Mouse (Mus musculus): Measurements from ENCODE around the gene Tas1r1. TPM values are rescaled to one million over a fixed set of nuclear protein-coding genes. Genes with fewer than 3 reads are reported as not detected.
A peak's percentile ranks its signal among the peaks of the same experiment; 100 is the strongest.

The Tas1r1 gene
- polyA plus RNA-seq, 1 experiment from 2014 or later: 1.1 TPM

- Histone ChIP-seq H3K4me1 (peaks cover 24% of the 10 kb centered on the region), H3K4me3 (no peak overlapping the region), H3K36me3 (peaks cover 70% of the 10 kb centered on the region), H3K9ac (peak overlapping the region; percentile 19; the same call in 1 of the 2 replicates), H3K27me3 (no peaks in the 10 kb centered on the region), H3K4me2 (replicated peaks) (no peak overlapping the region), H3K9me3 (no peaks in the 10 kb centered on the region), H3K27ac (no peak overlapping the region)
- 88% methylated on average over 8 of the region's 8 CpGs for WGBS
- no peak for ATAC-seq (ENCODE audit: insufficient number of reproducible peaks, insufficient read depth, low FRiP score, low TSS enrichment)
Measured at GRCm38 (mm10) chr4:152022506-152022905, 15.9 kb downstream of the Tas1r1 start.

- Histone ChIP-seq H3K4me1 (peaks cover 20% of the 10 kb centered on the region), H3K9ac (no peak overlapping the region), H3K4me3 (no peak overlapping the region), H3K4me2 (replicated peaks) (no peak overlapping the region), H3K27me3 (no peaks in the 10 kb centered on the region), H3K36me3 (peaks cover 70% of the 10 kb centered on the region), H3K9me3 (no peaks in the 10 kb centered on the region), H3K27ac (no peak overlapping the region)
- no peak for ATAC-seq (ENCODE audit: insufficient number of reproducible peaks, insufficient read depth, low FRiP score, low TSS enrichment)
- 74% methylated on average over 12 of the region's 12 CpGs for WGBS
Measured at GRCm38 (mm10) chr4:152021568-152022097, 16.7 kb downstream of the Tas1r1 start.

- 91% methylated on average over 21 of the region's 21 CpGs for WGBS
- Histone ChIP-seq H3K27me3 (no peaks in the 10 kb centered on the region), H3K4me1 (peaks cover 5% of the 10 kb centered on the region), H3K9me3 (no peaks in the 10 kb centered on the region), H3K4me3 (no peak overlapping the region), H3K27ac (no peak overlapping the region), H3K9ac (no peak overlapping the region), H3K36me3 (peaks cover 82% of the 10 kb centered on the region), H3K4me2 (replicated peaks) (no peak overlapping the region)
- ATAC-seq (ENCODE audit: insufficient number of reproducible peaks, insufficient read depth, low FRiP score, low TSS enrichment): no peak
Measured at GRCm38 (mm10) chr4:152020024-152020423, 18.3 kb downstream of the Tas1r1 start.

GRCm38 (mm10) chr4:152019073-152019472, 19.3 kb downstream of the Tas1r1 start:
- no peak for ATAC-seq (ENCODE audit: insufficient number of reproducible peaks, insufficient read depth, low FRiP score, low TSS enrichment)
- Histone ChIP-seq H3K36me3 (peaks cover 81% of the 10 kb centered on the region), H3K9ac (no peak overlapping the region), H3K4me3 (no peak overlapping the region), H3K4me2 (replicated peaks) (no peak overlapping the region), H3K9me3 (no peaks in the 10 kb centered on the region), H3K27ac (no peak overlapping the region), H3K4me1 (no peaks in the 10 kb centered on the region), H3K27me3 (no peaks in the 10 kb centered on the region)
- WGBS: 82% methylated on average over 6 of the region's 6 CpGs

- Histone ChIP-seq H3K9me3 (no peaks in the 10 kb centered on the region), H3K27ac (no peak overlapping the region), H3K27me3 (peaks cover 5% of the 10 kb centered on the region; the same call in 1 of the 2 replicates), H3K4me3 (no peak overlapping the region), H3K4me2 (replicated peaks) (no peak overlapping the region), H3K36me3 (peaks cover 32% of the 10 kb centered on the region), H3K4me1 (peaks cover 22% of the 10 kb centered on the region), H3K9ac (no peak overlapping the region)
- WGBS: 87% methylated on average over 12 of the region's 12 CpGs
- ATAC-seq (ENCODE audit: insufficient number of reproducible peaks, insufficient read depth, low FRiP score, low TSS enrichment): no peak
Measured at GRCm38 (mm10) chr4:152013036-152013813, 25.1 kb downstream of the Tas1r1 start.

GRCm38 (mm10) chr4:152012109-152012508, 26.3 kb downstream of the Tas1r1 start:
- Histone ChIP-seq H3K4me2 (replicated peaks) (no peak overlapping the region), H3K27me3 (peaks cover 11% of the 10 kb centered on the region), H3K4me3 (no peak overlapping the region), H3K4me1 (peaks cover 33% of the 10 kb centered on the region), H3K9ac (no peak overlapping the region), H3K9me3 (no peaks in the 10 kb centered on the region), H3K36me3 (peaks cover 29% of the 10 kb centered on the region), H3K27ac (no peak overlapping the region)
- WGBS: 90% methylated on average over 16 of the region's 16 CpGs
- ATAC-seq (ENCODE audit: insufficient number of reproducible peaks, insufficient read depth, low FRiP score, low TSS enrichment): no peak

DNA sequence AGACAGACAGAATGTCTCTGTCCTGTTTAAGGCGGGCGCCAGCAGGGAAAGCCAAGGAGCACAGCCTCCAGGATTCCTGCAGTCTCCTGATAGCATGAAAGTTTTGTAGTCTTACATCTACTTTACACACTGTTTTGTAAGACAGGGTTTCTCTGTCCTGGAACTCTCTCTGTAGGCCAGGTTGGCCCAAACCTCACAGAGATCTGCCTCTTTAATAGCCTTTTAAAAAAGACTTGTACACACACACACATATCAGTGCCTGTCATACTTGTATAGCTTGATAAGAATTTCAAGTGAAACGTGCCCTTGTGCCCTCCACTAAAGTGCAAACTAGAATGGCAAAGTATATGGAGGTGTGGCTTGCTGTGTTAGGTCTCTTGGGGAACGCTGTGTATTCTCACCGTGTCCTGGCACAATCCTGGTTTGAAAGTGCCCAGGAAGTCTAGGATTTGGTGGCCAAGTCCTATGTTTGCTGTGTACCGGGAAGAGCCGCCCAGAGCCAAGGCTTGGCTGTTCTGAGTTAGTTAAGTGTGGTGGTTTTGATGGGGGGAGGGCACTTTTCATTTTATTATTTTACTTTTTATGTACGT, 27.1 kb downstream of the Tas1r1 start:
- Histone ChIP-seq H3K36me3 (peaks cover 29% of the 10 kb centered on the region), H3K9ac (peak overlapping the region; percentile 45), H3K27ac (no peak overlapping the region), H3K27me3 (peaks cover 18% of the 10 kb centered on the region), H3K4me2 (replicated peaks) (peak overlapping the region; percentile 100), H3K4me3 (peak overlapping the region; percentile 67), H3K9me3 (no peaks in the 10 kb centered on the region), H3K4me1 (peaks cover 34% of the 10 kb centered on the region)
- 72% methylated on average over 8 of the region's 8 CpGs for WGBS
- ATAC-seq (ENCODE audit: insufficient number of reproducible peaks, insufficient read depth, low FRiP score, low TSS enrichment): no peak

DNA sequence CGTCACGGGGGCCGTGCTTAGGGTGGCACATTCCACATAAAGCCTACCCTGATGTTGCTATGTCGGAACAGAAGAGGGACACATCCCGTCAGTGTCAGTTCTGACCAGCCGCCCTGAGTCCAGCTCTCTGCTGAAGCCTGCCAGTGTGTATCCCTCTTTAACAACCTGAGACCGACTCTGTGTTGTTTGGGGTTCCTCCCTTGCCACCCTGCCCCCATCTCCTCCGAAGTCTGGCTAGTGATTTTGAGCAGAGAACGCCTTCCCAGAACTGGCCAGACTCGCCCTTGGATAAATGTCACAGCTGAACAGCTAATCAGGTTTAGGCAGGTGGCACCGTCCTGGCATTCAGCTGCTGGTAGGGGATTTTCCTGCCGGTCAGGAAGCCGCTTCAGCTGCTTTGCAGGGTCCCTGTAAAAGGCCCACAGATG, 27.6 kb downstream of the Tas1r1 start:
- peak overlapping the region; percentile 100 for H3K4me2 ChIP-seq (replicated peaks)
- peak overlapping the region; percentile 45 for H3K9ac ChIP-seq
- peaks cover 24% of the 10 kb centered on the region for H3K36me3 ChIP-seq
- H3K27ac ChIP-seq: no peak overlapping the region
- peaks cover 34% of the 10 kb centered on the region for H3K4me1 ChIP-seq
- ATAC-seq (ENCODE audit: insufficient number of reproducible peaks, insufficient read depth, low FRiP score, low TSS enrichment): no peak
- H3K27me3 ChIP-seq: peaks cover 18% of the 10 kb centered on the region
- 5% methylated on average over 13 of the region's 13 CpGs for WGBS
- no peaks in the 10 kb centered on the region for H3K9me3 ChIP-seq
- peak overlapping the region; percentile 67 for H3K4me3 ChIP-seq

DNA sequence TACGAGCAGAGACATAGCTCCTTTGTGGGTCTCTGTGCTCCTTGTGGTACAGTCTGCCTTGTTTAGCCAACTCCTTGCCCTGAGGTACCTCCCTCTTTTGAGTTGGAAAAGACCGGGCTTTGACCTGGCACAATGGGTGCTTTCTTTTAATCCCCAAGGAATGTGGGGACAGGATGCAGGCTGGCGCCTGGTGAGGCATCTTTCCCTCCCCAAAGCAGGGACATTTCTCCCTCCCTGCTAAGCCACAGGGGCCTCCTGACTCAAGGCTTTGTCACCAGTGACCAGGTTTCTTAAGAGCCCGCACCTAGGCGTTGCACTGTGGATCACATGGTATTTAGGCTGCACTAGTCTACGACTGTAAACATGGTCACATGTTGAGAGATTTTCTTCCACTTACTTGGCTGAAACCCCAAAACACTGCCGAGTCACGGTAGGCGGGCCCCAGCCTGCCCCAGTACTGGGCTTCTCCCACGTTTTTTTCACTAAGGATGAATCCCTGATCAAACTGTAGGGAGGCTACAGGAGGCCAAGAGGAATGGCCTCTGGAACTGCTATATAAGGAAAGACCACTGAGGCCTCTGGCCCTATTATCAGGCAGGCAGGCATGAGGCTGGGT, 28.2 kb downstream of the Tas1r1 start:
- peaks cover 18% of the 10 kb centered on the region for H3K27me3 ChIP-seq
- no peak overlapping the region for H3K27ac ChIP-seq

DNA sequence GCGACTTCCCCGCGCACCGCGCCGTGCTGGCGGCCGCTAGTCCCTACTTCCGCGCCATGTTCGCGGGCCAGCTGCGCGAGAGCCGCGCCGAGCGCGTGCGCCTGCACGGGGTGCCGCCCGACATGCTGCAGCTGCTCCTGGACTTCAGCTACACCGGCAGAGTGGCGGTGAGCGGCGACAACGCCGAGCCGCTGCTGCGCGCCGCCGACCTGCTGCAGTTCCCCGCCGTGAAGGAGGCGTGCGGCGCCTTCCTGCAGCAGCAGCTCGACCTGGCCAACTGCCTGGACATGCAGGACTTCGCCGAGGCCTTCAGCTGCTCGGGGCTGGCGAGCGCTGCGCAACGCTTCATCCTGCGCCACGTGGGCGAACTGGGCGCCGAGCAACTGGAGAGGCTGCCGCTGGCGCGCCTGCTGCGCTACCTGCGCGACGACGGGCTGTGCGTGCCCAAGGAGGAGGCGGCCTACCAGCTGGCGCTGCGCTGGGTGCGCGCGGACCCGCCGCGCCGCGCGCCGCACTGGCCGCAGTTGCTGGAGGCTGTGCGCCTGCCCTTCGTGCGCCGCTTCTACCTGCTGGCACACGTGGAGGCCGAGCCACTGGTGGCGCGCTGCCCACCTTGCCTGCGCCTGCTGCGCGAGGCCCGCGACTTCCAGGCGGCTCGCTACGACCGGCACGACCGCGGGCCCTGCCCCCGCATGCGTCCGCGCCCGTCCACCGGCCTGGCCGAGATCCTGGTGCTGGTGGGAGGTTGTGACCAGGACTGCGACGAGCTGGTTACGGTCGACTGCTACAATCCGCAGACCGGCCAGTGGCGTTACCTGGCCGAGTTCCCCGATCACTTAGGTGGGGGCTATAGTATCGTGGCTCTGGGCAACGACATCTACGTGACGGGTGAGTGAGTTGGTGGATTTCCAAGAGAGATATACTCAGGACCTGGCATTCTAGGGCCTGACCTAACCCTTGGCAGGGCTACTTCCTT, 29.0 kb downstream of the Tas1r1 start:
- H3K4me3 ChIP-seq: peak overlapping the region; percentile 67
- peaks cover 34% of the 10 kb centered on the region for H3K4me1 ChIP-seq
- H3K9ac ChIP-seq: peak overlapping the region; percentile 59
- peak; percentile 59 for ATAC-seq (ENCODE audit: insufficient number of reproducible peaks, insufficient read depth, low FRiP score, low TSS enrichment)
- peaks cover 18% of the 10 kb centered on the region for H3K27me3 ChIP-seq
- H3K9me3 ChIP-seq: no peaks in the 10 kb centered on the region
- peak overlapping the region; percentile 100 for H3K4me2 ChIP-seq (replicated peaks)
- H3K27ac ChIP-seq: peak overlapping the region; percentile 84
- WGBS: under 1% methylated on average over 106 of the region's 115 CpGs
- peaks cover 11% of the 10 kb centered on the region; the same call in 1 of the 2 replicates for H3K36me3 ChIP-seq

More for the DNA sequence above, 28.2 kb downstream of the Tas1r1 start:
- 0 out of 2 replicates have a peak, but pooled peaks have one; percentile 24 for ATAC-seq (ENCODE audit: insufficient number of reproducible peaks, insufficient read depth, low FRiP score, low TSS enrichment)
- Histone ChIP-seq H3K9ac (peak overlapping the region; percentile 59), H3K4me2 (replicated peaks) (peak overlapping the region; percentile 100), H3K36me3 (peaks cover 19% of the 10 kb centered on the region; the same call in 1 of the 2 replicates), H3K9me3 (no peaks in the 10 kb centered on the region), H3K4me3 (peak overlapping the region; percentile 67), H3K4me1 (peaks cover 34% of the 10 kb centered on the region)
- WGBS: under 1% methylated on average over 10 of the region's 10 CpGs

All from embryonic facial prominence, embryonic 12.5 days (tissue).